Mouse (Mus musculus): ENCODE results near the gene Mfsd6.

Mfsd6 gene

GRCm38 (mm10) chr1:52638101-52638500 is 89.2 kb downstream of the Mfsd6 start:
- no peak for DNase-seq

GRCm38 (mm10) chr1:52635932-52636331 is 91.3 kb downstream of the Mfsd6 start:
- DNase-seq = no peak

- no peak for DNase-seq
Observed at GRCm38 (mm10) chr1:52634251-52634650, 93.0 kb downstream of the Mfsd6 start.

- no peak for DNase-seq
Observed at GRCm38 (mm10) chr1:52631570-52631969, 95.7 kb downstream of the Mfsd6 start.

- no peak for DNase-seq
Observed at GRCm38 (mm10) chr1:52630937-52631299, 96.3 kb downstream of the Mfsd6 start.

- peak; percentile 88 to 90 for DNase-seq
Observed at GRCm38 (mm10) chr1:52630248-52630936, 96.9 kb downstream of the Mfsd6 start, which contains the start of gene Nemp2. Gene Nemp2 (plus strand): TSS chr1:52630703.

GRCm38 (mm10) chr1:52620442-52620841 is 106.8 kb downstream of the Mfsd6 start:
- DNase-seq = no peak

- DNase-seq = no peak
Observed at GRCm38 (mm10) chr1:52618217-52618616, 109.0 kb downstream of the Mfsd6 start.

GRCm38 (mm10) chr1:52608486-52608885 is 118.8 kb downstream of the Mfsd6 start:
- no peak for DNase-seq

- DNase-seq = no peak
Observed at GRCm38 (mm10) chr1:52607700-52608099, 119.6 kb downstream of the Mfsd6 start.
